Mouse (Mus musculus) stomach, postnatal 0 days (tissue): ENCODE data around the gene Hmbs.
A peak's percentile ranks its signal among the peaks of the same experiment; 100 is the strongest.
"Not testable (repeated sequence)": the region's sequence is repeated elsewhere in the genome, so short reads cannot be mapped to it uniquely, and the experiment has no call there.

Source experiments
- CTCF ChIP-seq: IDR thresholded peaks from 2 replicates; pipeline ENCODE4 v1.5.1; 2016; ENCODE audit warnings: antibody characterized with exemption, low read depth, mild to moderate bottlenecking, moderate library complexity
- EP300 ChIP-seq: optimal IDR thresholded peaks from 2 replicates; pipeline ENCODE3; 2016; ENCODE audit warnings: antibody characterized with exemption

GRCm38 (mm10) chr9:44323656-44324055, 20.4 kb downstream of the Hmbs start:
- peak; percentile 43 for TF ChIP-seq CTCF
- TF ChIP-seq EP300: not testable (repeated sequence)
